28 mouse cellular contexts compared by ENCODE assay signal in genomic region chr2:131025230-131025629, GRCm38 (mm10). TPM values are rescaled to one million over a fixed set of nuclear protein-coding genes. Genes with fewer than 3 reads are reported as not detected.
"Had no signal": no experiment of that assay in that cellular context is flagged by ENCODE, and none has a peak within 500 bp of the region (broad histone marks: within the 10 kb centered on the region; RNA-seq: fewer than 3 reads in every experiment).

No protein-coding gene starts in this region.

- H3K27ac ChIP-seq: gastrocnemius, adult 2 months; heart, adult 2 months; heart, embryonic 13.5 days; heart, embryonic 15.5 days; hindbrain, embryonic 10.5 days; hindbrain, embryonic 12.5 days; hindbrain, embryonic 14.5 days; intestine, embryonic 15.5 days; layer of hippocampus, adult 2 months; left cerebral cortex, adult 2 months; limb, embryonic 10.5 days; limb, embryonic 12.5 days; liver, embryonic 15.5 days had no signal

- ATAC-seq: hindbrain, embryonic 16.5 days; inflammation-experienced regulatory T-cells, adult 6 months; intestine, embryonic 15.5 days; intestine, postnatal 0 days had no signal

- H3K27me3 ChIP-seq: heart, embryonic 13.5 days; heart, embryonic 15.5 days; hindbrain, embryonic 12.5 days; intestine, embryonic 15.5 days; limb, embryonic 12.5 days; liver, embryonic 13.5 days; liver, embryonic 15.5 days had no signal

- H3K4me3 ChIP-seq: gastrocnemius, adult 2 months; heart, adult 2 months; heart, embryonic 13.5 days; heart, embryonic 15.5 days; hindbrain, embryonic 10.5 days; hindbrain, embryonic 12.5 days; intestine, embryonic 15.5 days; layer of hippocampus, adult 2 months; left cerebral cortex, adult 2 months; limb, embryonic 10.5 days; limb, embryonic 12.5 days; liver, embryonic 13.5 days; liver, embryonic 15.5 days had no signal

- H3K9me3 ChIP-seq: heart, embryonic 13.5 days; heart, embryonic 15.5 days; hindbrain, embryonic 10.5 days; hindbrain, embryonic 12.5 days; intestine, embryonic 15.5 days; limb, embryonic 10.5 days; limb, embryonic 12.5 days; liver, embryonic 13.5 days; liver, embryonic 15.5 days had no signal

- H3K4me2 ChIP-seq: heart, embryonic 13.5 days; heart, embryonic 15.5 days; hindbrain, embryonic 12.5 days; hindbrain, embryonic 14.5 days; intestine, embryonic 15.5 days; limb, embryonic 12.5 days; liver, embryonic 11.5 days; liver, embryonic 13.5 days; liver, embryonic 15.5 days had no signal

- H3K4me1 ChIP-seq: hindbrain, embryonic 12.5 days; limb, embryonic 10.5 days; limb, embryonic 12.5 days had no signal

- H3K9ac ChIP-seq: heart, embryonic 13.5 days; heart, embryonic 15.5 days; hindbrain, embryonic 12.5 days; hindbrain, embryonic 14.5 days; intestine, embryonic 15.5 days; limb, embryonic 12.5 days; liver, embryonic 13.5 days; liver, embryonic 15.5 days had no signal

- DNase-seq: gastrocnemius, adult 2 months; gastrocnemius, postnatal 10 days; gastrocnemius, postnatal 25 days; heart, adult 2 months; heart, postnatal 4 days; kidney, adult 18-20 months; kidney, adult 8-10 months; kidney, postnatal 10 days; kidney, postnatal 25 days; kidney, postnatal 4 days; liver; liver, embryonic 13.5 days had no signal

RNA-seq across cellular contexts. Expression of gene Gfra4, which starts 17.7 kb away (rescaled TPM):
- total RNA-seq: granulocyte monocyte progenitor cell, adult 5-6 weeks had no signal
